Mouse (Mus musculus) liver, embryonic 14.5 days (tissue): ENCODE measurements around the gene Wdr81.

Experiments
- CTCF ChIP-seq: IDR thresholded peaks from 2 replicates; pipeline ENCODE4 v1.5.1; 2016; ENCODE audit warnings: antibody characterized with exemption, low read depth, control low read depth
- EP300 ChIP-seq: IDR thresholded peaks from 2 replicates; pipeline ENCODE4 v1.6.1; 2016; ENCODE audit warnings: antibody characterized with exemption, low read depth

DNA sequence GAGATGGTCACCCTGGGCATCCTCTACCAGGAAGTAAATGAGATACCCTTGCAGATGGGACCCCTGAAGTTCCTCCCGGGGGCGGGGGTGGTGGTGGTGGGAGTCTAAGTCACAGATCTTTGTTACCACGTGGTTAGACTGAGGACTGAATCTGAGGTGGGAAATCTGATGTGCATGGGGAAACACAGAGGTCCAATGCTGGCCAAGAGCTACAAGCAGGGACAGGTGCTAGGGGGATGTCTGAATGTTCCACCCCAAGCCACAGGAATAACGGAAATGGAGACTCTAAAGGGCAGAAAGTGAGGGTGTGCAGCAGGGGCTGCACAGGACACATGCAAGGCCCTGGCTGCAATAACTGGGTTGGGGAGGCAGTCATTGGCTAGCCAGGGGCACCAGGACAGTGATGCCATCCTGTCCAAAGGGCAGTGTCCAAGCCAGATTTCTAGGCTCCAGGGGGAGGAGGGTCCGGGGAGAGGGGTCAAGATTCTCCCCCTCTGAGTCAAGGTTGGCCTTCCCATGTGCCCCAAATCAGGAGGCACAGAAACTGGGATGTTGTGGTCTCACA lies 33.6 kb downstream of the Wdr81 start:
- TF ChIP-seq EP300 (no peak), CTCF (no peak)
